Mouse (Mus musculus) CH12.LX (cell line): ENCODE results near the gene Mrps12. TPM values are rescaled to one million over a fixed set of nuclear protein-coding genes. Genes with fewer than 3 reads are reported as not detected.

Experiments
- DNase-seq: peaks from one replicate; pipeline ENCODE4 v3.0.0-alpha.2; 2013; ENCODE audit errors: extremely low read depth
- H3K27ac ChIP-seq: 2 replicates; pipeline ENCODE4 v1.5.1; 2012; ENCODE audit warnings: low read depth, mild to moderate bottlenecking, control low read depth, moderate library complexity; ENCODE audit not compliant: insufficient read depth
- H3K27me3 ChIP-seq: replicated peaks from 2 replicates; pipeline ENCODE3; 2012; ENCODE audit warnings: inconsistent platforms
- H3K36me3 ChIP-seq, 2 experiments: replicated peaks in 1 of 2; 2 replicates each; pipeline versions ENCODE3 to v1.6.1; 2012; ENCODE audit warnings: inconsistent platforms in 1 of 2, low read length in 1 of 2, mild to moderate bottlenecking in 1 of 2, mixed read lengths in 1 of 2, moderate library complexity in 1 of 2; ENCODE audit not compliant: control insufficient read depth in 1 of 2, insufficient read depth in 1 of 2
- H3K4me1 ChIP-seq, 2 experiments: 2 replicates each; pipeline ENCODE4 v1.6.1; 2012; ENCODE audit warnings: inconsistent platforms in 1 of 2, moderate library complexity in 1 of 2; ENCODE audit not compliant: insufficient read depth in 2 of 2, control insufficient read depth in 1 of 2
- H3K4me2 ChIP-seq: 2 replicates; pipeline ENCODE4 v1.6.1; 2012; ENCODE audit warnings: low read depth, mild to moderate bottlenecking, control low read depth; ENCODE audit not compliant: poor library complexity, insufficient read depth, severe bottlenecking
- H3K4me3 ChIP-seq, 3 experiments: fragments of 150-350 bp in 1 of 3; sonication (generic) in 1 of 3; replicated peaks in 1 of 3; 2 replicates each; pipeline versions ENCODE3 to v1.5.1; 2011 to 2012; ENCODE audit warnings: low read depth in 2 of 3, low read length in 2 of 3, mild to moderate bottlenecking in 2 of 3, moderate library complexity in 2 of 3, control low read depth in 1 of 3, improper control_type of control experiment in 1 of 3, inconsistent platforms in 1 of 3, mixed read lengths in 1 of 3; ENCODE audit not compliant: poor library complexity in 1 of 3
- H3K79me2 ChIP-seq: replicated peaks from 2 replicates; pipeline ENCODE4 v1.6.1; 2012; ENCODE audit warnings: mild to moderate bottlenecking, moderate library complexity; ENCODE audit not compliant: control insufficient read depth, poor library complexity, insufficient read depth, severe bottlenecking; ENCODE audit errors: extremely low read depth
- H3K9ac ChIP-seq: 2 replicates; pipeline ENCODE4 v1.6.1; 2012; ENCODE audit warnings: low read depth, mild to moderate bottlenecking, control low read depth, moderate library complexity; ENCODE audit not compliant: insufficient read depth
- H3K9me3 ChIP-seq: replicated peaks from 2 replicates; pipeline ENCODE3; 2012; ENCODE audit warnings: low read length, inconsistent platforms, mixed read lengths
- CHD1 ChIP-seq: IDR thresholded peaks from 2 replicates; pipeline ENCODE4 v1.6.1; 2012; ENCODE audit warnings: low read depth, low read length, improper control_type of control experiment, inconsistent platforms
- CHD2 ChIP-seq: IDR thresholded peaks from 2 replicates; pipeline ENCODE4 v1.6.1; 2011; ENCODE audit warnings: low read length, improper control_type of control experiment
- CTCF ChIP-seq, 2 experiments: IDR thresholded peaks in 1 of 2; conservative IDR thresholded peaks in 1 of 2; 2 replicates each; pipeline ENCODE4 v1.5.1; 2011 to 2012; ENCODE audit warnings: low read depth in 2 of 2, low read length in 2 of 2, improper control_type of control experiment in 1 of 2, inconsistent platforms in 1 of 2, mild to moderate bottlenecking in 1 of 2, moderate library complexity in 1 of 2
- ELF1 ChIP-seq: IDR thresholded peaks from 2 replicates; pipeline ENCODE4 v1.6.1; 2014; ENCODE audit warnings: low read depth, mild to moderate bottlenecking, inconsistent platforms, low read length, improper control_type of control experiment
- ETS1 ChIP-seq: conservative IDR thresholded peaks from 2 replicates; pipeline ENCODE4 v1.6.1; 2012; ENCODE audit warnings: low read depth, mild to moderate bottlenecking, inconsistent platforms, low read length, improper control_type of control experiment, moderate library complexity
- JUND ChIP-seq: conservative IDR thresholded peaks from 2 replicates; pipeline ENCODE4 v1.6.1; 2011; ENCODE audit warnings: low read depth, low read length, improper control_type of control experiment
- MEF2A ChIP-seq: IDR thresholded peaks from 2 replicates; pipeline ENCODE4 v1.6.1; 2014; ENCODE audit warnings: low read depth, mild to moderate bottlenecking, inconsistent platforms, low read length, improper control_type of control experiment, borderline replicate concordance
- MXI1 ChIP-seq: IDR thresholded peaks from 2 replicates; pipeline ENCODE4 v1.6.1; 2011; ENCODE audit warnings: mild to moderate bottlenecking, low read depth, low read length, improper control_type of control experiment
- NELFE ChIP-seq: IDR thresholded peaks from 2 replicates; pipeline ENCODE4 v1.6.1; 2011; ENCODE audit warnings: low read depth, low read length, improper control_type of control experiment
- POLR2AphosphoS2 ChIP-seq: IDR thresholded peaks from 2 replicates; pipeline ENCODE4 v1.6.1; 2011; ENCODE audit warnings: low read depth, low read length, improper control_type of control experiment
- SIN3A ChIP-seq: IDR thresholded peaks from 2 replicates; pipeline ENCODE4 v1.6.1; 2012; ENCODE audit warnings: low read length, improper control_type of control experiment, inconsistent platforms
- USF1 ChIP-seq: IDR thresholded peaks from 2 replicates; pipeline ENCODE4 v1.6.1; 2014; ENCODE audit warnings: low read depth, mild to moderate bottlenecking, inconsistent platforms, low read length, improper control_type of control experiment
- USF2 ChIP-seq: conservative IDR thresholded peaks from 2 replicates; pipeline ENCODE4 v1.6.1; 2011; ENCODE audit warnings: low read depth, low read length, improper control_type of control experiment
- ZNF384 ChIP-seq: IDR thresholded peaks from 2 replicates; pipeline ENCODE4 v1.6.1; 2012; ENCODE audit warnings: low read depth, low read length, improper control_type of control experiment, inconsistent platforms
- dilution Hi-C: fragments of 300-500 bp; cut with MboI; formaldehyde crosslinking; loops from 2 replicates; pipeline ENCODE4 v1.14.3; 2020; ENCODE audit warnings: low sequenced_read_pairs; ENCODE audit not compliant: extremely low pct_unique_long_range_greater_than_20kb, extremely low pct_ligation_motif_present
- in situ Hi-C: fragments of 300-500 bp; cut with MboI; formaldehyde crosslinking; loops from 3 replicates; pipeline ENCODE4 v1.14.3; 2019; ENCODE audit warnings: low sequenced_read_pairs, low pct_ligation_motif_present, low pct_unique_long_range_greater_than_20kb, mixed read lengths
- polyA plus RNA-seq: library from polyadenylated mRNA; unstranded; fragments of >175 nt; gene quantifications from 2 replicates; pipeline ENCODE4 v1.2.1, GENCODE M21; 2012; ENCODE audit warnings: low read depth; ENCODE audit not compliant: insufficient read length
- total RNA-seq, 2 experiments: library from RNA; depleted of rRNA; stranded (reverse); fragments of 300-350 nt in 1 of 2; fragments of >200 nt in 1 of 2; gene quantifications; 2 replicates each; pipeline ENCODE4 v1.2.3; 2012 to 2014

Mrps12 gene
- total and polyA plus RNA-seq, 3 experiments = 66.0 to 112 (median 91.6) TPM

DNA sequence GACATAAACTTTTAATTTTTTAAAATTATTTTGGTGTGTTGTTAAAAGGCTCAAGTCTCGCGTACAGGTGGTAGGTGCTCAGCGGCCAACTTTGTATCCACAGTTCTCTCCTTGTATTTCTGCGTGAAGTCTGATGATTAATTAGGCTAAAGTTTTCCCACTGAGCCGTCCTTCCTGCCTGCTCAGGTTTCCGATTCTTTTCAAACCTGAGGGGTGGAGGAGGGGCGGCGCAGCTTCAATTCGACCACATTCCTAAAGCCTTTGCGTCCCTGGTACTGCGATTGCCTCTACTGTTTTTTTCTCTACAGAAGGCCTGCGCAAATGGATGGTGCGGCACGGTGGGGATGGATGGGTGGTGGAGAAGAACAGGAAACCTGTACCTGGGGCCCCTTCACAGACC is 47.2 kb downstream of the Mrps12 start:
- no peaks in the 10 kb centered on the region for H3K36me3 ChIP-seq
- TF ChIP-seq USF2 (no peak), MEF2A (no peak), MXI1 (no peak), CTCF (conservative IDR thresholded peaks at IDR 0.05 in 1 of 2, IDR thresholded peaks at IDR 0.05 in 1 of 2; ENCODE audit: low read depth in 2 of 2, low read length in 2 of 2) (no peak), USF1 (no peak), SIN3A (no peak), JUND (no peak), NELFE (no peak), ZNF384 (no peak), POLR2AphosphoS2 (no peak), CHD2 (no peak)
- in situ Hi-C loops (no loop called here), dilution Hi-C loops (no loop called here)
- no peak overlapping the region for H3K4me2 ChIP-seq
- H3K4me3 ChIP-seq = no peak overlapping the region
- DNase-seq = no peak
- peaks cover 2% of the 10 kb centered on the region for H3K27me3 ChIP-seq
- no peaks in the 10 kb centered on the region for H3K79me2 ChIP-seq
- no peak overlapping the region for H3K9ac ChIP-seq
- peaks cover 13% of the 10 kb centered on the region for H3K9me3 ChIP-seq
- no peak overlapping the region for H3K27ac ChIP-seq
- no peaks in the 10 kb centered on the region; a peak in 1 of 4 replicates for H3K4me1 ChIP-seq

DNA sequence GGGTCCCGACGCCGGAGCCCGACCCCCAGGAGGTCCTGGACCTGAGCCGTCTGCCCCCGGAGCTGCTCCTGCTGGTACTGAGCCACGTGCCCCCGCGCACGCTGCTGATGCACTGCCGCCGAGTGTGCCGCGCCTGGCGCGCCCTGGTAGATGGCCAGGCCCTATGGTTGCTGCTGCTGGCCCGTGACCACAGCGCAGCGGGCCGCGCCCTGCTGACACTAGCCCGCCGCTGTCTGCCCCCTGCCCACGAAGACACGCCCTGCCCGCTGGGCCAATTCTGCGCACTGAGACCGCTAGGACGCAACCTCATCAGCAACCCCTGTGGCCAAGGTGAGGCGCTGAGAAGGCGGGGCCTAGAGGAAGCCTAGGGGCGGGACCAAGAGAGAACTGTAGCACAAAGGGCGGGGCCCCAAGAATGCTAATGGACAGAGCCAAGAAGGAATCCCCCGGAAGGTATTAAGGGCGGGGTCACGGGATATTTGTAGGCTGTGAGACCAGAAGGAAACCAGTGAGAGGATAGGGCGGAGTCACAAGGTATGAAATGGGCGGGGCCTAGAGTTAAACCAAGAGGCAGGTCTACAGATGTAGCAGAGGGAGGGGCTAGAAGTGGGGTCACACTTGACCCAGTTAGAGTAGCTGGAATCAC is 48.2 kb downstream of the Mrps12 start:
- Histone ChIP-seq H3K4me1 (no peaks in the 10 kb centered on the region; a peak in 1 of 4 replicates), H3K27ac (no peak overlapping the region)
- no peak for TF ChIP-seq CHD1
- TF ChIP-seq, all 38 proteins: peak for 0
- no peak overlapping the region for H3K9ac ChIP-seq
- dilution Hi-C loops = no loop called here
- no peak overlapping the region for H3K4me3 ChIP-seq
- H3K4me2 ChIP-seq = no peak overlapping the region
- H3K79me2 ChIP-seq = no peaks in the 10 kb centered on the region
- peaks cover 13% of the 10 kb centered on the region for H3K9me3 ChIP-seq
- peaks cover 2% of the 10 kb centered on the region for H3K27me3 ChIP-seq
- in situ Hi-C loops = no loop called here
- no peaks in the 10 kb centered on the region for H3K36me3 ChIP-seq
- no peak for DNase-seq

DNA sequence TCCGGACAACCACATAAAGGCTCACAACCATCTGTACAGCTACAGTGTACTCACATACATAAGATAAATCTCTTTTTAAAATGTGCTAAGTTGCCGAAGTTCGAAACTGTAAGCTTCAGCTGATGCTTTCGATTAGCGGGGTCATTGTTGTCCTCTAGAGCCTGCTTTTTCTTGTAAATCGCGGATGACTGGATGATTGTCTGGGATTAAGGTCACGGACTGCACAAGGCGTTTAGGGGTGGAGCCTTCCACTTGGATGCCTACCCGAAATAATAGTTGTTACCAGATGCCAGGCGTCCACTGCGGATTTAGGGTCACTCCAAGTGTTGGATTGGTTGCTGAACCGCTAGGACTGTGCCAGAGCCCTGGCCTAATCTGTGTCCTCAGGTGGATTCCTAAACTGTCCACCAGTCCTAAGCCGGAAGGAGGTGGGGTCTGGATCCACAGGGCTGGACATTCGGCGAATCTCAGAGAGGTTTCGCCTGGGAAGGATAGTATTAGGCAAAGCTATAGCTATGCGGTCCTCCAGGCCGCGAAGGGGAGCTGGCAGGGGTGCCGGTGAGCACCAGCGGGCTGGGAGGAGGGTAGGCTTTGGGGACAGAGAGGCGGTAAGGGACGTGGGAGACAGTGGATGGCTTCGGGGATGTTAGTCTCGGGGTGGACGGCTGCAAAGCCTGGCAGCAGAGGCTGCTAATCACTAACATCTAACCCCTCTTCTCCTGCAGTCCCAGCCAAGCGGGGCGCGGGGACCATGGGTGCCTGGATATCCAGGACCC is 48.9 kb downstream of the Mrps12 start, which contains the start of gene Fbxo27:
Gene Fbxo27, plus strand, starts transcription at position 305 of the 776 bp plus-strand sequence.
- no peak within 1 kb of the TSS for H3K9ac ChIP-seq
- dilution Hi-C loops = no loop called here

More for the DNA sequence above, 48.9 kb downstream of the Mrps12 start, which contains the start of gene Fbxo27:
- Histone ChIP-seq H3K4me1 (no peaks in the 10 kb centered on the region; a peak in 1 of 4 replicates), H3K4me3 (no peak within 1 kb of the TSS), H3K79me2 (no peaks in the 10 kb centered on the region), H3K9me3 (peaks cover 13% of the 10 kb centered on the region), H3K4me2 (no peak within 1 kb of the TSS), H3K36me3 (no peaks in the 10 kb centered on the region), H3K27ac (no peak within 1 kb of the TSS), H3K27me3 (peaks cover 2% of the 10 kb centered on the region)
- TF ChIP-seq ETS1 (no peak), USF1 (no peak), ELF1 (no peak)
- no peak for DNase-seq
- in situ Hi-C loops = no loop called here
